Mouse (Mus musculus): ENCODE data around the gene Cradd. TPM values are rescaled to one million over a fixed set of nuclear protein-coding genes. Genes with fewer than 3 reads are reported as not detected.

The Cradd gene
- polyA plus RNA-seq, 1 experiment = 9.5 TPM

DNA sequence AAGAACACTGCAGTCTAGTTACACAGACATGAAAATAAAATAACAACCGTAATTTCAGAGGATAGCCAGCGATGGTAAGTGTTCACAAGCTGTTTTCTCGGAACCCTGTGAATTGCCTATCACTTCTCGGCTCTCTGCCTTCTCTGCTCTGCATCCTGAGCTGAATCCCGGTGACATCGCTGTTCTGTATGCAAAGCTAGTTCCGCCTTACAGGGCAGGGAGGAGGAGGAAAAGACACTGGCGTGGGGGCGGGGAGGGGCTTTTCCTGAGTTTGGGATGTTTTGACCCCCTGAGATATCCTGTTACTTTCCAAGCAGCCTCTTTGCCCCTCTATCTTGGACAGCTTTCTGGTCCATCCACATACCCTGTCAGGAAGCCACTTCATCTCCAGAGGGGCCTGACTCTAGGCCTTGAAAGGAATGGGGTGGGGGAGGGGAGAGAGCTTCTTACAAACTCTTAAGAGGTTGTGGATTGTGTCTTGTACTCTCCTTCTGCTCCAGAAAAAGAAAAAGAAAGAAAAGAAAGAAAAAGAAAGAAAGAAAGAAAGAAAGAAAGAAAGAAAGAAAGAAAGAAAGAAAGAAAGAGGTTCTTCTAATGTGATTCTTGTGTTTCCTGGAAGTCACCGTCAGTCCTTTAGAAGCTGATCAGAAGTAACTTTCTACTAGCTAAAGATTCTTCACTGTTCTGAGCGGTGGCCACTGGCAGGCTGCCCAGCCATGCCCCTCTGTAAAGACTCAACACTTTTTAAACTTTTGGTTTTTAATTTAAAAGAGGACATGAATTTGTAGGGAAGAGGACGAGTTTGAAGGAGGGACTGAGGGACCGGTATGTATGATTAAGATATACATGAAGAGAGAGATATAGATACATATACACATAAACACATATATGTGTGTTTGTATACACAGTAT lies 14.3 kb downstream of the Cradd start:
- Histone ChIP-seq H3K4me2 (ENCODE audit: low read depth) (no peak overlapping the region), H3ac (ENCODE audit: control insufficient read depth, insufficient read length) (no peak overlapping the region), H3K36me3 (ENCODE audit: control insufficient read depth, insufficient read depth) (no peaks in the 10 kb centered on the region), H3K79me2 (ENCODE audit: control insufficient read depth, insufficient read depth) (no peaks in the 10 kb centered on the region), H3K27me3 (ENCODE audit: control insufficient read depth, insufficient read depth, insufficient read length) (no peaks in the 10 kb centered on the region), H3K4me3 (no peak overlapping the region)
- no peak for TF ChIP-seq MYOG (IDR thresholded peaks at IDR 0.05; ENCODE audit: control insufficient read depth in 1 of 3, insufficient read depth in 1 of 3, insufficient read length in 2 of 3, low read depth in 2 of 3)

DNA sequence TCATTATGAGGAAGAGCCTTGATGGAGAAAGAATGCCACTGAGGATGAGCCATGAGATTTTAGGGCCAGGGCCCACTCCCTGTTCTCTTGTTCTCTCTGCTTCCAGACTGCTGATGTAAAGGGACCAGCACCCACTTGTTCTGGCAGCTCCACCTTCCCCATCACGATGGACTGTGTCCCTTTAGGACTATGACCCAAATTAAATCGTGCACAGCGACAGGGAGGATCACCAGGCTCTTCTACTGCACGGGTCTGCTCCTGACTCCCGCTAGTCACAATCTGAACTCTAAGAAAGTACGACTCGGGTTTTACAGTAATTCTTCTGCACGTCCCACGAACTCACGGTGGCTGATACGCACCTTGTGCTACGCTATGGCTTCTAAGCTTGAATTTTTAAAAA lies 14.9 kb downstream of the Cradd start:
- H3K27me3 ChIP-seq (ENCODE audit: control insufficient read depth, insufficient read depth, insufficient read length) = no peaks in the 10 kb centered on the region
- H3K4me2 ChIP-seq (ENCODE audit: low read depth) = no peak overlapping the region
- TF ChIP-seq USF1 (IDR thresholded peaks at IDR 0.05; ENCODE audit: low read depth) (no peak), CEBPB (IDR thresholded peaks at IDR 0.05; ENCODE audit: insufficient read depth, poor library complexity, severe bottlenecking) (no peak), TCF12 (IDR thresholded peaks at IDR 0.05; ENCODE audit: insufficient read depth, poor library complexity, severe bottlenecking) (no peak), MYOG (IDR thresholded peaks at IDR 0.05; ENCODE audit: control insufficient read depth in 1 of 3, insufficient read depth in 1 of 3, insufficient read length in 2 of 3, low read depth in 2 of 3) (no peak), MYOD1 (IDR thresholded peaks at IDR 0.05; ENCODE audit: control insufficient read depth in 1 of 3, insufficient read length in 2 of 3, low read depth in 2 of 3) (no peak), POLR2AphosphoS2 (IDR thresholded peaks at IDR 0.05; ENCODE audit: insufficient read length, low read depth) (no peak), MAX (IDR thresholded peaks at IDR 0.05; ENCODE audit: low read depth) (no peak), TCF3 (IDR thresholded peaks at IDR 0.05; ENCODE audit: insufficient read length, low read depth) (no peak), REST (IDR thresholded peaks at IDR 0.05; ENCODE audit: insufficient read depth, insufficient read length) (no peak), SRF (IDR thresholded peaks at IDR 0.05; ENCODE audit: control insufficient read depth, insufficient read length, low read depth) (no peak)
- H3K79me2 ChIP-seq (ENCODE audit: control insufficient read depth, insufficient read depth) = no peaks in the 10 kb centered on the region
- H3K36me3 ChIP-seq (ENCODE audit: control insufficient read depth, insufficient read depth) = no peaks in the 10 kb centered on the region
- H3K4me3 ChIP-seq = no peak overlapping the region
- H3ac ChIP-seq (ENCODE audit: control insufficient read depth, insufficient read length) = no peak overlapping the region

DNA sequence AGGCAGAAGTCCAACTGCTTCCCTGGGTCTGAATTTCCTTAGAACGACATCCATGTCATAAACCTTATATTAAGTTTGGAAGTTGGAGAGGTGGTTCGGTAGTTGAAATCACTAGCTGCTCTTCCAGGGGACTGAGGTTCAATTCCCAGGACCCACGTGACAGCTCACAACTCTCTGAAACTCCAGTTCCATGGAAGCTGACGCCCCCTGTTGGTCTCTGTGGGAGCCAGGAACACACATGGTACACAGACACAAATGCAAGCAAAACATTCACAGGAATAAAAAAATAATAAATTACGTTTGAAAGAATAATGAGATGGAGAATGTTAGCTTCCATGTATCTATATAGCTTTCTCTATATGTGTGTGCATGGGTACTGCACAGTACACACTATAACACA lies 16.0 kb downstream of the Cradd start:
- Histone ChIP-seq H3K79me2 (ENCODE audit: control insufficient read depth, insufficient read depth) (no peaks in the 10 kb centered on the region), H3K4me2 (ENCODE audit: low read depth) (no peak overlapping the region), H3K27me3 (ENCODE audit: control insufficient read depth, insufficient read depth, insufficient read length) (no peaks in the 10 kb centered on the region), H3K4me3 (no peak overlapping the region), H3ac (ENCODE audit: control insufficient read depth, insufficient read length) (no peak overlapping the region), H3K36me3 (ENCODE audit: control insufficient read depth, insufficient read depth) (no peaks in the 10 kb centered on the region)
- TF ChIP-seq REST (IDR thresholded peaks at IDR 0.05; ENCODE audit: insufficient read depth, insufficient read length) (no peak), TCF3 (IDR thresholded peaks at IDR 0.05; ENCODE audit: insufficient read length, low read depth) (no peak), MYOG (IDR thresholded peaks at IDR 0.05; ENCODE audit: control insufficient read depth in 1 of 3, insufficient read depth in 1 of 3, insufficient read length in 2 of 3, low read depth in 2 of 3) (no peak), USF1 (IDR thresholded peaks at IDR 0.05; ENCODE audit: low read depth) (no peak), MYOD1 (IDR thresholded peaks at IDR 0.05; ENCODE audit: control insufficient read depth in 1 of 3, insufficient read length in 2 of 3, low read depth in 2 of 3) (no peak), SRF (IDR thresholded peaks at IDR 0.05; ENCODE audit: control insufficient read depth, insufficient read length, low read depth) (no peak), CEBPB (IDR thresholded peaks at IDR 0.05; ENCODE audit: insufficient read depth, poor library complexity, severe bottlenecking) (no peak), E2F4 (IDR thresholded peaks at IDR 0.05; ENCODE audit: insufficient read depth) (no peak), TCF12 (IDR thresholded peaks at IDR 0.05; ENCODE audit: insufficient read depth, poor library complexity, severe bottlenecking) (no peak), POLR2AphosphoS2 (IDR thresholded peaks at IDR 0.05; ENCODE audit: insufficient read length, low read depth) (no peak)

DNA sequence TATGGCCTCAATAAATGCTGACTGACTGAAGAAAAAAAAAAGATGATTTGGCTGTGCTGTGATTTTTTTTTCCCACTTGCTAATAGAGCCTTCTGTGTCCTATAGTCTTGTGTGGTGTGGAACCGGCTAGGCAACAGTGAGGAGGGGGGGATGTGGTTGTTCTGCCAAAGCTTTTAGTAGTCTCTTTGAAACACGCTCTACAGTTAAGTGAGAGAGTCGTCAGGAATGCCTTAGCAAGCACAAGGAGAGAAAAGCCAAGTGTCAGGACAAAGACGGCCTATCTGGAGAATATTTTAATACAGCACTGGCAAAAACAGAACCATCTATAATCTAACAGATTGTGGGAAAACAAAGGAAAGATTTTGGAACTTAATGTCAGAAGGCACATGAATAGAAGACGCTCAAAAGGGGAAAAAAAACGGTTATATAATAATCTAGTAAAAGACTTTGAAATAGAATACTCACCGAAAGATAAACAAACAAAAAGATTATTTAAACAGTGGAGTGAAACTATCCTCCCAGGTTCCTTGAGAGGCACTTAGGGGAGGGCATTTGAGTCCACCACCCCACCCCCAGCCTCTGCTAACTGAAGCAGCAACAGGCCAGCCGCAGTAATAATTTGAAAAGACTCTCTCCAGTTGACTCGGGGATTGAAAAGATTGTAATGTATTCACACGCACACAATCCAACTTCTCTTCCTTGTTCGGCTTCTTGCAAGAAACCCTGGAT lies 16.9 kb downstream of the Cradd start:
- Histone ChIP-seq H3ac (ENCODE audit: control insufficient read depth, insufficient read length) (no peak overlapping the region), H3K36me3 (ENCODE audit: control insufficient read depth, insufficient read depth) (no peaks in the 10 kb centered on the region), H3K79me2 (ENCODE audit: control insufficient read depth, insufficient read depth) (no peaks in the 10 kb centered on the region), H3K4me3 (no peak overlapping the region), H3K27me3 (ENCODE audit: control insufficient read depth, insufficient read depth, insufficient read length) (no peaks in the 10 kb centered on the region), H3K4me2 (ENCODE audit: low read depth) (no peak overlapping the region)
- TF ChIP-seq SRF (IDR thresholded peaks at IDR 0.05; ENCODE audit: control insufficient read depth, insufficient read length, low read depth) (no peak), POLR2AphosphoS2 (IDR thresholded peaks at IDR 0.05; ENCODE audit: insufficient read length, low read depth) (no peak), TCF12 (IDR thresholded peaks at IDR 0.05; ENCODE audit: insufficient read depth, poor library complexity, severe bottlenecking) (no peak), TCF3 (IDR thresholded peaks at IDR 0.05; ENCODE audit: insufficient read length, low read depth) (no peak), POLR2A (IDR thresholded peaks at IDR 0.05; ENCODE audit: insufficient read length, low read depth) (no peak), REST (IDR thresholded peaks at IDR 0.05; ENCODE audit: insufficient read depth, insufficient read length) (no peak), MYOD1 (IDR thresholded peaks at IDR 0.05; ENCODE audit: control insufficient read depth in 1 of 3, insufficient read length in 2 of 3, low read depth in 2 of 3) (no peak), USF1 (IDR thresholded peaks at IDR 0.05; ENCODE audit: low read depth) (no peak), MAX (IDR thresholded peaks at IDR 0.05; ENCODE audit: low read depth) (no peak), MYOG (IDR thresholded peaks at IDR 0.05; ENCODE audit: control insufficient read depth in 1 of 3, insufficient read depth in 1 of 3, insufficient read length in 2 of 3, low read depth in 2 of 3) (no peak), E2F4 (IDR thresholded peaks at IDR 0.05; ENCODE audit: insufficient read depth) (no peak), CEBPB (IDR thresholded peaks at IDR 0.05; ENCODE audit: insufficient read depth, poor library complexity, severe bottlenecking) (no peak)
